Mouse (Mus musculus) small intestine, adult 2 months (tissue): ENCODE data around the gene Tmem131. TPM values are rescaled to one million over a fixed set of nuclear protein-coding genes. Genes with fewer than 3 reads are reported as not detected.

Experiments used
- H3K27ac ChIP-seq: fragments of 200-500 bp; 2 replicates; pipeline ENCODE4 v1.5.1; 2012; ENCODE audit warnings: low read depth, low read length, control low read depth, inconsistent platforms; ENCODE audit not compliant: insufficient read depth
- H3K27me3 ChIP-seq: fragments of 200-500 bp; 2 replicates; pipeline ENCODE4 v1.6.1; 2012; ENCODE audit warnings: mild to moderate bottlenecking, moderate library complexity, low read length, inconsistent platforms; ENCODE audit not compliant: control insufficient read depth, insufficient read depth
- H3K36me3 ChIP-seq: fragments of 200-500 bp; 2 replicates; pipeline ENCODE4 v1.6.1; 2012; ENCODE audit warnings: mild to moderate bottlenecking, low read length, control low read depth, inconsistent platforms; ENCODE audit not compliant: control insufficient read depth, insufficient read depth
- H3K4me1 ChIP-seq: fragments of 200-500 bp; 2 replicates; pipeline ENCODE4 v1.6.1; 2012; ENCODE audit warnings: low read length, inconsistent platforms, mixed read lengths; ENCODE audit not compliant: control insufficient read depth, insufficient read depth, insufficient read length
- H3K4me3 ChIP-seq: fragments of 200-500 bp; 2 replicates; pipeline ENCODE4 v1.5.1; 2012; ENCODE audit warnings: low read depth, mild to moderate bottlenecking, control low read depth, inconsistent platforms, low read length, moderate library complexity
- CTCF ChIP-seq: fragments of 200-500 bp; IDR thresholded peaks from 2 replicates; pipeline ENCODE4 v1.5.1; 2012; ENCODE audit warnings: low read depth, mild to moderate bottlenecking, control low read depth, inconsistent platforms, low read length, moderate library complexity, mixed read lengths; ENCODE audit not compliant: insufficient replicate concordance, insufficient read length; ENCODE audit errors: extremely low read depth
- POLR2A ChIP-seq: fragments of 200-500 bp; IDR thresholded peaks from 2 replicates; pipeline ENCODE4 v1.6.1; 2012; ENCODE audit warnings: low read depth, mild to moderate bottlenecking, control low read depth, inconsistent platforms, low read length, moderate library complexity
- WGBS: fragments of 180-500 bp; shearing (Covaris S2); methylation state at CpG from one replicate; pipeline ENCODE4 v1.1.7; 2018; 5-methylcytosine and 5-hydroxymethylcytosine counted together
- polyA plus RNA-seq: library from polyadenylated mRNA; depleted of rRNA; stranded (reverse); fragments of >200 nt; gene quantifications from 2 replicates; pipeline ENCODE4 v1.2.3, GENCODE M21; 2012

Tmem131 gene
- polyA plus RNA-seq, 1 experiment, result 39.6 TPM

DNA sequence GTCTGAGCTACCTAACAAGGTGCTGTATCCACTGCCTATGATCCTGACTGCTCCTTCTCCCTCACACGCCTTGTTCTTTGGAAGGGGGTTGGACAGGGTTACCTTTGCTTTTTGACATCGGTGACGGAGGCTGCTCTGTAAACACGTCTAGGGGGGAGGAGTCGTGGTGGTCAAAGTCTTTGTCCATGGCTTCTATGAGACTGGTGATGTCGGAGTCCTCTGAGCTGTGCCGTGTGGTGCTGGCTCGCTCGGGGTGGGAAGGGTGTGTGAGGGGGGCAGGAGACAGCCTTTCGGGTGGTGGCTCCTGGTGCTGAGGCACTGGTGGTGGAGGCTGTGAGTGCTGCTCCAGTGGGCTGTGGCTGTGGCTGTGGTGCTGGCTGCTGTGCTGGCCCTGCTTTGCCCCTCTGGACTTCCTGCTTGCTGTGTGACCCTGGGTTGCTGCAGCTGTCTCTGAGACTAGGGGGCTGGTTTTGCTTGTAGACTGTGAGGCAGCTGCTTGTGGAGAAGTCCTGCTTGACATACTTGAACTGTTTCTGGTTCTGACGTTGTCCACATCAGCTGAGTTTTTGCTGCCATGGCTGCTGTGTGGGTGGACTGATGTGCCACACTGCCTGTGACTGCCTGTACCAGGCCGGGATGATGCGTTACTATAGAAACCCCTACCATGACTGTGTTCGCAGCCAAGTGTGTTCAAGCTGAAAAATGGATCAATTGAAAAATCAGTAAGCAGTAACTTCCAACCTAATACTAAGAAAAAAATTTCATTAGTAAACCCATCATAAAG lies 135.5 kb downstream of the Tmem131 start:
- H3K4me3 ChIP-seq, result no peak overlapping the region
- 77% methylated on average over 14 of the region's 14 CpGs for WGBS
- H3K27ac ChIP-seq, result no peak overlapping the region
- TF ChIP-seq POLR2A (no peak), CTCF (no peak)
- H3K36me3 ChIP-seq, result peaks cover 81% of the 10 kb centered on the region
- H3K27me3 ChIP-seq, result no peaks in the 10 kb centered on the region
- no peaks in the 10 kb centered on the region for H3K4me1 ChIP-seq

DNA sequence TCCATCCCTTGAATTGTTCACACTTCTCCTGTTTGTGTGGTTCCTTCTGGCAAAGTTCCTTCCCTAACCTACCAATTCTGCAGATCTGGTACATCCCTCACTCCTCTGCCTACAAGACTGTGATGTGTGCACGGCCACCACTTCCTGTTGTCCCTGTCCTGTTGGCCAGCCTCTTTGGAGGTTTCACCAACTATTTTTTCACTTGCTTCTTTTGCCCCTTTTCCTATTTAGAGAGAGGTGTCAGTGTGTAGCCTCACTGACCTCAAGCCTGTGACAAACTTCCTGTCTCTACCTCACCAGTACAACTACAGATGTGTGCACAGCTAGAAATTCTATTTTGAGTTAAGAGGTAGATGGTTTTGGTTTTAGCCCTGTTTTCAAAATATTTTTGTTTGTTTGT lies 136.4 kb downstream of the Tmem131 start:
- 84% methylated on average over 1 of the region's 1 CpGs for WGBS
- no peak for TF ChIP-seq POLR2A
- TF ChIP-seq CTCF, result no peak
- Histone ChIP-seq H3K4me3 (no peak overlapping the region), H3K36me3 (peaks cover 75% of the 10 kb centered on the region), H3K27ac (no peak overlapping the region), H3K27me3 (no peaks in the 10 kb centered on the region), H3K4me1 (no peaks in the 10 kb centered on the region)

- Histone ChIP-seq H3K36me3 (peaks cover 75% of the 10 kb centered on the region), H3K27me3 (no peaks in the 10 kb centered on the region), H3K4me1 (no peaks in the 10 kb centered on the region), H3K4me3 (no peak overlapping the region), H3K27ac (no peak overlapping the region)
- TF ChIP-seq CTCF, result no peak
- TF ChIP-seq POLR2A, result no peak
- WGBS, result 96% methylated on average over 7 of the region's 7 CpGs
Observed at GRCm38 (mm10) chr1:36806181-36806905, 137.1 kb downstream of the Tmem131 start.

DNA sequence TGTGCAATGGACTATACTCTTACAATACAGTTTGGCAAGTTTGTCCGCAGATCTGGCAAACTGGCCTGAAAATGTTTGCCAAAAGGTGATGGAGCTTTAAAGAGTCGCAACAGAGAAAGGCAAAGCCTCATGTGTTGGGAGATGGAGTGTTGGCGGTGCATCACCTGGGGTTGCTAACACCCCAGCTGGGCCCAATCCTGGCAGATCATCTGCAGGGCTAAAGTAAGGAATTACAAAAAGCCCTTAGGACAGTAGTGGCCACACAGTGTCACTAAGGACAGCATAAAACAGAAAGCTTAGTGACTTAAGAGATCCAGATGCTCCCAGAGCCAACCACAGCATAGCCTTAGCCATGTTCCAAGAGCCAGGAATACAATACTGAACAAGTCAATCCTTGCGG lies 138.6 kb downstream of the Tmem131 start:
- H3K4me1 ChIP-seq, result no peaks in the 10 kb centered on the region
- peaks cover 70% of the 10 kb centered on the region for H3K36me3 ChIP-seq
- H3K4me3 ChIP-seq, result no peak overlapping the region
- TF ChIP-seq CTCF (no peak), POLR2A (no peak)
- H3K27me3 ChIP-seq, result no peaks in the 10 kb centered on the region
- 92% methylated on average over 4 of the region's 4 CpGs for WGBS
- no peak overlapping the region for H3K27ac ChIP-seq

- Histone ChIP-seq H3K27ac (no peak overlapping the region), H3K4me1 (no peaks in the 10 kb centered on the region), H3K36me3 (peaks cover 72% of the 10 kb centered on the region), H3K27me3 (no peaks in the 10 kb centered on the region), H3K4me3 (no peak overlapping the region)
- TF ChIP-seq POLR2A (no peak), CTCF (no peak)
- WGBS, result 78% methylated on average over 9 of the region's 9 CpGs
Observed at GRCm38 (mm10) chr1:36804259-36804658, 139.2 kb downstream of the Tmem131 start.

- H3K4me1 ChIP-seq, result no peaks in the 10 kb centered on the region; the same call in 1 of the 2 replicates
- WGBS, result 60% methylated on average over 3 of the region's 3 CpGs
- H3K27me3 ChIP-seq, result no peaks in the 10 kb centered on the region
- peaks cover 76% of the 10 kb centered on the region for H3K36me3 ChIP-seq
- no peak overlapping the region for H3K4me3 ChIP-seq
- H3K27ac ChIP-seq, result no peak overlapping the region
- no peak for TF ChIP-seq CTCF
- no peak for TF ChIP-seq POLR2A
Observed at GRCm38 (mm10) chr1:36800379-36801011, 143.0 kb downstream of the Tmem131 start.

- Histone ChIP-seq H3K27ac (no peak overlapping the region), H3K4me1 (no peaks in the 10 kb centered on the region; the same call in 1 of the 2 replicates), H3K4me3 (no peak overlapping the region), H3K36me3 (peaks cover 86% of the 10 kb centered on the region), H3K27me3 (no peaks in the 10 kb centered on the region)
- no peak for TF ChIP-seq POLR2A
- no peak for TF ChIP-seq CTCF
- 60% methylated on average over 10 of the region's 10 CpGs for WGBS
Observed at GRCm38 (mm10) chr1:36797481-36797880, 146.0 kb downstream of the Tmem131 start.
